Mouse (Mus musculus) layer of hippocampus, postnatal 14 days (tissue): ENCODE data around the gene Urm1. TPM values are rescaled to one million over a fixed set of nuclear protein-coding genes. Genes with fewer than 3 reads are reported as not detected.
"Not testable (repeated sequence)": the region's sequence is repeated elsewhere in the genome, so short reads cannot be mapped to it uniquely, and the experiment has no call there.

Experiments
- DNase-seq, 2 experiments: peaks; one replicate each; pipeline ENCODE4 v3.0.0; 2021 to 2022; ENCODE audit warnings: low spot score in 2 of 2, mixed read lengths in 1 of 2
- microRNA-seq, 2 experiments: library from miRNA; unstranded; fragments of <30 nt; microRNA quantifications; one replicate each; pipeline ENCODE4 v1.2.0; 2021
- total RNA-seq, 2 experiments: library from RNA; stranded (reverse); gene quantifications; 2 replicates each; pipeline ENCODE4 v1.2.3; 2021

The Urm1 gene
- total RNA-seq, 2 experiments from 2014 or later = 52.4 to 63.0 TPM

DNA sequence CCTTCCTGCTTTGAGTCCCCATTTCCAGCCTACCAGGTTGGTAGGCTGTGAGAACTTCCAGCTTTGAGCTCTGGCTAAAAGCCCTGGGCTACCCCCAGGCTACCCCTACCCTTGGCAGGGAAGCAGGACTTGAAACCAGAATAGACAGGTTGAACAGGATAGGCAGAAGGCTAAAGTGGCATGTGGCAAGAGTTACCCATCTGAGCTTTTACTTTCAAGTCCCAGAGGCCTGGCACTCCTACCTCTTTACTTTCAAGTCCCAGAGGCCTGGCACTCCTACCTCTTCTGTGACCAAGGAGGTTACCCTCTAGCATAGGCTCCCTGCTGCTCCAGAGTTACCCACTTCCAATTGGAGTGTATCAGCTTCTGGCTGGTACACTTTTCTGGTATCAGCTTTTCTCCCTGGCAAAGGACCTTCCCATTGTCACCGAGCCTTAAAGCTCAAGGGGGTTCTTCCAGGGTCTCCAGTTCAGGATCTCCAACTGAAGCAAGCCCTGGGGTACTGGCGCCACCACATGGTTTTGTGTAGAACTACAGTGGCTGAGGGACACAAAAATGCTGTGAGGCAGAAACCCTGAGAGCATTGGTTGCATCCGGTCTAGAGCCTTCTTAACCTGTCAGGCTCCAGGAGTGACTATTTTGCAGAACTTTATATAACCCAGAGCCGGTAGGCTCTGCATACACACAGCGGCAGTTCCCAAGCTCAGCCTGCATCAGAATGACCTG, 39.0 kb downstream of the Urm1 start:
- DNase-seq = peak; percentile 65 to 66

DNA sequence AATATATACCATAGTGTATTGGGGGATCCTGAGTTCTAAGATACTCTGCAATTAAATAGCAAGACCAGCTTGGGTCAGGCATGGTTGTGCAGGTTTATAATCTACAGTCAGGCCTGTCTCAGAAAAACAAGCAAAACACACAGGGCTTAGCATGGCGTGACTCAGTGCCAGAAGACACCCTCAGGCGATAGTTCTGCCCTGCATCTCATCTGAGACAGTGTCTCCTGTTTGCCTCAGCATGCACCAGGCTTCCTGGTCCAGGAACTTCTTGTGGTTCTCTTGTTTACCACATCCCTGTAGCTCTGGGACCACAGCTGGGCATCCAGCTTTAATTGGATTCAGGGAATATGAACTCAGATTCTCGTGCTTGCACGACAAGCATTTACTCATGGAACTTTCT, 45.2 kb downstream of the Urm1 start:
- no peak for DNase-seq

DNA sequence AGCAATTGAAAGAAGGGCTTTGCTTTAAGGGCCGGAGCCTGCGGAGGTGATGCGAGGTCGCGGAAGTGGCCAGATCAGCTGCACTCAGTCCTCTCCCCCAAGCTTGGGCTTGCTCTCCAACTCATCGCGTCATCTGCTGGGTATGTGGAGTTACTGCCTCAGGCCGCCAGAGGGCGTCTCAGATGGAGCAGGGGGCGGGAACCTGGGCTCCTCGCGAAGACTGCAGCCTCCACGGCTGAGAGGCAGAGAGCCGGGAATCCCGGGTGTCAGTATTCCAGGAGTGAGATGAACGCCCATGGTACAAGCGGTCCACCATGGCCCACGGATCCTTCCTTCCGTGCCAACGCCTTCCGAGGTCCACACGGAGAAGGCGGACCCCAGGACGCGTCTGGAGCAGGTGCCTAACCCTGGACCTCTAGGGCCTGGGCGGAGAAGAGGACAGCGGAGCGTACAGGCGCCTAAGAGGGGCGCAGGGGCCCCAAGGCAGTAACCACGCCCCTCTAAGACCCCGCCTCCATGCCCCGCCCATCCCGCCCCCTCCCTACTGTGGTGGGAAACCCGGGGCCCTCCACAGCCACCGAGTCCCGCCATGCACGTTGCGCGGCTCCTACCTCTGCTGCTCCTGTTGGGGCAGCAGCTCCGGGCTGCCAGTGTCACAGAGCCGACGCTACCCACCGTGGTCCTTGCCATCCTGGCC, 49.2 kb downstream of the Urm1 start, which contains the start of gene Cercam:
Cercam (plus strand) TSS at position 216 of the 697 bp plus-strand sequence.
- DNase-seq = peak; percentile 80 to 86

DNA sequence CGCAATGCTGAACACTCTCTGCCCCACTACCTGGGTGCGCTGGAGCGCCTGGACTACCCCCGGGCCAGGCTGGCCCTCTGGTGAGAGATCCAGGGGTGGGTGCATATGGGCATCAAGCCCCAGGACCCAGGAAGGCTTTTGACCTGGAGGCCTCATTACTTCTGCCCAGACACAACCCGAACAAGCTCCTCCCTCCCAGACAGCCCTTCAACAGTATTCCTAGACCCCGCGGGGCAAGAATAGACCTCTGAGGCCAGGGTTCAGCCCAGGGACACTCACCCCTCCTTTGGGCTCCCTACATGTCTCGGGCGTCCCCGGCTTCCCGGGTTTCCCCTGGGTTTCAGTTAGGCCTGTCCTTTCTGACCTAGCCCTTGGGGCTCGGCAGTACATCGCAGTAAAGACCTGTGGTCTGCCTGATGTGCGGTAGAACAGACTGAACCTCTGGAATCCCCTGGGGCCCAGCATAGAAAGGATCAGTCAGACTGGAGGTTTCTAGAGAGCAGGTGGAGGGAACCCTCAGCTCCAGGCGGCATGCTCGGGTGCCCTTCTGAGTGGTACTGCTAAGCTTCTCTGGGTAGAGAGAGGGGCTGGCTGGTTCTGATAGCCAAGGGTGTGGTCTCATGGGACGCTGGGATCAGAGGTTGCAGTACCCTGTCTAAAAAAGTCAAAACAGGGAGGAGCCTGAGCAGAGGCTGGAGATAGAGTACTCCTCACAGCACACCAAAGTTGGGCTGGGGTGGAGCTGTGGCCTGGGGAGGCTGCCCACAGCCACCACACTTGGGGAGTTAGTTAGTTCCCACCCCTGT, 50.0 kb downstream of the Urm1 start:
- no peak for DNase-seq

DNA sequence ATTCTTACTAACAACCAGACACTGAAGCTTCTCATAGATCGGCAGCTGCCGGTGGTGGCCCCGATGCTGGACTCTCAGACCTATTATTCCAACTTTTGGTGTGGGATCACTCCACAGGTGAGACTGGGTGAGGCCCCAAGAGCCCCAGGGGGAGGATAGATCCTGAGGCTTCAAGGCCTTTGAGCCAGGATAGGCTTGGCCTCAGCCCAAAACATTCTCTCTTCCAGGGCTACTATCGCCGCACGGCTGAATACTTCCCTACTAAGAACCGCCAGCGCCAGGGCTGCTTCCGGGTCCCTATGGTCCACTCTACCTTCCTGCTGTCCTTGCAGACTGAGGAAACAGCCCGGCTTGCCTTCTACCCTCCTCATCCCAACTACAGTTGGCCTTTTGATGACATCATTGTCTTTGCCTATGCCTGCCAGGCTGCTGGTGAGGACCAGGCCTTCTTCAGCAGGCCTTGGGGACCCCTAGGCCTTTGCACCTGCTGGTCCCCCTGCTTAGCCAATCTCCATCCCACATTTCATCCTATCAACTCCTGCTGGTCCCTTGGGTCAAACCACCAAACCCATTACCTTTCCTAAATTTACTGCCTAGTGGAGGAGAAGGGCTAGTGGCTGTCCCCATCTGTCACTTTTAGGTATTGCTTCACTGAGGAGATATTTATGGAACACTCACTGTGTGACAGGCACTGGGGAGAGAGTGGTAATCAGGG, 52.9 kb downstream of the Urm1 start:
- DNase-seq = no peak

DNA sequence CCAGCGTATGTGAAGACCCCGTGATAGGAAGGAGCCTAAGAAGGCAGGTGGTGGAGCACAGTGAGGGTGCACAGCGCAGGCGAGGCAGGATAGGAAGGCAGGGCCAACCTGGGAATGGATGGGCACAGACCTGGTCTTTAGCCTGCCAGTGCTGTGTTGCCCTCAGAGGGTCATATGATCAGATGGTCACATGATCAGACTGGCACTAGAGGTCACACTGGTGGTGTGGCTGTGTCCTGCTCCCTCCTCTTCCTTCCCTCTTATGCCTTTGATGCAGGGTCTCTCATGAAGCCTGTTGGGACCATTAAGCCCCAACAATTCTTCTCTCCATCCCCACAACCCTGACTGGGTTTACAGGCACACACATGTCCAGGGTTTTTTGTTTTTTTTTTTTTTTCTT, 53.9 kb downstream of the Urm1 start:
- no peak for DNase-seq

DNA sequence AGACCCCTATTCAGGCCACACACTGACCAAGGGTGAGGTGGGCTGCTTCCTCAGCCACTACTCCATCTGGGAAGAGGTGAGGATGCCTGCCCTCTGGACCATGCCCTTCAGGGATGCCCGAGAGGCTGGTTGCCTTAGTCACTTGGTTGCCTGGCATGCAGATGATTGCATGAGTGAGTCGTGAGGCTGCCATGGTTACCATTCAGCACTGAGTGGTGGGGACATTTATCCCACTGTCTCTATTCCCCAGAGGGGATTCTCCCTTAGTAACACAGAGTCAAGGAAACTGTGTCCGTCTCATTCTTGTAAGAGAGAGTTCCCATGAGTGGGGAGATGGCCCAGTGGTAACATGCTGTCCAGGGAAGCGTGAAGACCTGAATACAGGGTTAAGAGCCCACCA, 58.2 kb downstream of the Urm1 start:
- DNase-seq = no peak

DNA sequence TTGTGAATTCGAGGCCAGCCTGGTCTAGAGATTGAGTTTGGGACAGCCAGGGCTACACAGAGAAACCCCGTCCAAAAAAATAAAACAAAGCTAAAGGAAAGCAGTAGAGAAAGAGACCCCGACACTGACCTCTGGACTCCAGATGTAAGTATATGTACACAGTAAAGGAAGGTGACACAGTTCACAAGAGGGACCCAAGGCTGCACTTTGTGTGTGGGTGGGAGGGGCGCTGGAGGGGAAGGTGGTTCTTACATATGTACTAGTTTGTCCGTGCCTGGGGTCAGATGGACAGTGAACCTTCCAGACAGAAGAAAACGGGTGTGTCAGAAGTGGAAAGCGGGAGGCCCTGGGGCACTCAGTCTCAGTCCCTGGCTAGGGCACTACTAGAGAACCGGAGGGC, 59.3 kb downstream of the Urm1 start:
- DNase-seq = no peak

DNA sequence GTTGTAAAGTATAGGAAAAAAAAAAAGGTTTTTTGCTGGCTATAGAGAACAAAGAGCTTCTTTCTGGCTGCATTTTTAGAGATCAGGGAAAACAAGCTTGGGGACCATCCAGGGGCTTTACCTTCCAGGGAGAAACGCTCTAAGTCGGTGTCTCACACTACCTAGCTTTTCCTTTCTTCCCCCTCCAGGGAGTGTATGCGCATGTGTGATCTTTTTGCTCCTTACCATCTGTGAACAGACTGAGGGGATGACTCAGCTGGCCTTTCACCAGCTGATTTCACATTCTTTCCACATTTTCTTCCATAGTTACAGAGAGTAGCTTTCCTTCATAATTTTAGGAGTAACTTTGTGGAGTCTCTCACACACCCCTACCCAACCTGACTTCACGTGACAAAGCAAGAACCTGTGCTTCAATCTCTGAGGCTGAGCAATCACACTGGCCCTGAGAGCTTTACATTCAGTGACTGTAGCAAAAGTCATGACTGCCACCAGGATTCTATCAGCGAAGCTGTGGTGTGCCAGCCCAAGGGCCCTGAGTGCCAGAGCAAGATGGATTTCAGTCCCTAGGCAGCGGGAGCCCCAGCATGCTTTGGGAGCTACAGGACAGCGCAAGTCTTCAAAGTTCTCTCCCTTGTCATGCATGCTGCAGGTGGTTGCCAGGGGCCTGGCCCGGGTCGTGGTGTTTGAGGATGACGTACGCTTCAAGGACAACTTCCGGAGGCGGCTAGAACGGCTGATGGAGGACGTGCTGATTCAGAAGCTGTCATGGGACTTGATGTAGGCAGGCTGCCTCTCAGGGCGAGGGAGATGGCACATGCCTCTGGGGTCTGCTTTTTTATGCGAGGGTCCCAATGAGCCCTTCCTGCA, 60.3 kb downstream of the Urm1 start:
- no peak for DNase-seq

DNA sequence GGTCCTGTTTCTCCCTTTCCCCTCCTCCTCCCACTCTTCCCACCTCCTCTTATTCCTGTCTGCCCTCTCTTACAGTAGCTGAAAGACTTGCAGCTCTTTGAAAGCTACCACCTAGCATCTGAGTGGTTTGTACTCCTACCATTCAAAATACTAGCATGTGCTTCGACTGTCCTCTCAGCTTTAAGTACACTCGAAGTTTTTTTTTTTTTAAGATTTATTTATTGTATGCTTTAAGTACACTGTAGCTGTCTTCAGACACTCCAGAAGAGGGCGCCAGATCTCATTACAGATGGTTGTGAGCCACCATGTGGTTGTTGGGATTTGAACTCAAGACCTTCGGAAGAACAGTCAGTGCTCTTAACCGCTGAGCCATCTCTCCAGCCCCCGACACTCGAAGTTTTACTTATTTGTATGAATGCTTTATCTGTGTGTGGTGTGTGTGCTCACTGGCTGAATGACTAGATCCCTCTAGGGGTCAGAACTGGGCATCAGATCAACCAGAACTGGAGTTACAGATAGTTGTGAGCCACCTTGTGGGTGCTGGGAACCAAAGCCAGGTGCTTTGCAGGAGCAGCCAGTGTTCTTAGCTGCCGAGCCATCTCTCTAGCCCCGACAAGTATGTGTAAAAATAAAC, 66.9 kb downstream of the Urm1 start:
- DNase-seq = not testable (repeated sequence)

DNA sequence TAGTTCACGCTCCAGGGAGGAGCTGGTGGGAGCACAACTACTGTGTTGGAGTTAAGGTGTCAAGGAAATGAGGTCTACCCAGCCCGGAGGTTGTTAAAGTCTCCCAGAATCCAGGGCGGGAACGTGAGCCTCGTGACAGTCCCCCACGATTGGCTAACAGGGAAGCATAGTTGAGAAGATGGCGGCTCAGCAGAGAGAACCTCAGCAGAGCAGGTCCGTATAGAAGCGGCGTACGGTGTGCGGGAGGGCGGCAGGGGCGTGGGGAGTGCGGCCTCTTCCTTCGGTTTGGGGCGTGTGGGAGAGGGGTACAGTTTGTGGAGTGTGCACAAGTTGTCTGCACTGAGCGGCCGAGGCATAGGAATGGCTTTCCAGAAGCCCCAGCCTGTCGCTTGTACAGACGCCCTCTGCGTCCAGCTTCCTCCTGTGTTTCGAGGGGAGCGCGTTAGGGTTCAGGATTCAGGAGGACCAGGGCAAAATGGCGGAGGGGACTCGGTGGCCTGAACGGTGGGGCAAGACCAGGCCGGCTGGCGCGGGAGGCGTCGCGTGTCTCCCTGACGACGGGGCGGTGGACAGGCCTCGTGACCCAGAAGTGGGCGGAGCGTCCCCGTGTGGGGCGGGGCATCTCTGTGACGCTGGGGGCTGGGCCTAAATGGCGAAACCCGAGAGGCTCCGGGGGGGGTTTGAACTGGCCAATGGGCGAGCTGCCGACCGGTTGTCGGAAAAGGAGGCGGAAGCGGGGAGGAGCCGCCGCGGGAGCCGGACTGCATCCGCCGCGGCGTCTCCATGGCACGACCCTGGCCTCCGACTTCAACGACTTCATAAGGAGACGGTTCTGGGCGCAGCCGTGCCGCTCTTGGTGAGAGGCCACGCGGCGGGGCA, 69.4 kb downstream of the Urm1 start, which contains the start of gene Odf2:
Odf2 (plus strand) TSS at position 156 of the 879 bp plus-strand sequence.
- DNase-seq = peak; percentile 100

DNA sequence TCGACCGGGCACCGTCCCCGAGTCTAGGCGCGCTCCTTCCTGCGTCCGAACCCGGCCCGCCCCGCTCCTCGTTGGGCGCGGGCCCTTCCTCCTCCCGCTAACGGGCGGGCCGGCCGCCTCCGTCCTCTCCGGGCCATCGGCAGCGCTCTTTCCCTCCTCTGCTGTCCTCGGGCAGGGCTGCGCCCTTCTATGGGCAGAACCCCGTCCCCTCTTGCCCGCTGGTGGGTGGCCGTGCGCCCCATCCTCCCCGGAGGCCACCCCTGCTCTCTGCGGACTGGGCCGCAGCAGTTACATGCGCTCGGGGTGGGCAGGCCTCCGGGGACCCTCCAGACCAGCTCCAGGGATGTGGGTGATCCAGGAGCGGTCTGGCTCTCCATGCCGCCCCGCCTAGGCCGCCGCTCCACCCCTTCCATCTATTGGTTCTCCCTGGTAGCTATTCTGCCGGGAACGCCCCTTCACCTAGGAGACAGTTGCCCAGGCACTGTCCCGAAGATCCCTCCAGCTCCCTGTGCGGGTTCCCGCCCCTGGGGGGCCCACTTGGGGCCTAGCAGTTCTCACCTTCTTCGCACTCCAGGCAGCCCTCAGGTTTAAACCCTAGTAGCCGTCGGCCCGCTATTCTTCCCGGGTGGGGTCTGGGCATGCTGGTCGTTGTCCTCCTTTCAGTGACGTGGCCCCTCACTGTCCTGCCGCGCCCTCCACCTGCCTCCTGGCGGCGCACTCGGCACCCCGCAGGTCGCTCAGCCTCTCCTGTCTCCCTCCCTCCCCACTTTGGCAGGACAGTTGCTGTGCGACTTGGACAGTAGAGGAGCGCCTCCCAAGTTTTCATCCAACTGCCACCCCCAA, 70.3 kb downstream of the Urm1 start:
- peak; percentile 86 to 90 for DNase-seq

DNA sequence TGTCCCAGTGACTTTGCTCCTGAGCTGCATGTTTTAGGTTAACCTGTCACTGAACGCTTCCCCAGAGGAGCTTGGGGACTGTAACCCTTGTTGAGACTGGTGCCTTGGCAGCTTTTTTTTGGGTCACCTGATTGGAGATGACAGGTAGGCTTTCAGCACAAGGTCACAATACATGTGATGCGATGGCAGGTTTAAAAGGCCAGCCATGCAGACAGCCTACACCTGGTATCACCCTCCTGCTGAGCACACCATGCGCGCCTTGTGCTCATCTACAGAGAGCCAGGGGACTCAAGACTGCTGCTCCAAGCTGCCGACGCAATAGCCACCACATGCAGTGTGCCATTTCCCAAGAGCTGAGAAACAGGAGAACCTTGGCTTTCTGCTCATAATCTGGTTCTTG, 71.9 kb downstream of the Urm1 start:
- no peak for DNase-seq

Small RNA genes lying within 50 kb of the gene (microRNA-seq; reads per million reads assigned to microRNA genes)
- gene Mir219a-2 (0 reads per million in 2 experiments), gene Mir219b (0 reads per million in 2 experiments)

Other genes starting within 250 kb of the Urm1 start
- 100 to 1,000 TPM; 118 to 128 TPM for gene Rapgef1, start 200.4 kb upstream of the Urm1 start, total RNA-seq
- gene Gm13420, start 68.4 kb upstream of the Urm1 start, total RNA-seq = 1 to 10 TPM in 1 of 2 experiments, under 1 TPM in 1; 0.60 to 1.4 TPM
- not detected for gene Gm13547, start 60.8 kb upstream of the Urm1 start, total RNA-seq
- 10 to 100 TPM; 27.2 to 30.7 TPM for gene Coq4, start 32.6 kb upstream of the Urm1 start, total RNA-seq
- gene Trub2, start 31.6 kb upstream of the Urm1 start, total RNA-seq = 10 to 100 TPM; 49.0 to 56.9 TPM
- gene Slc27a4, start 17.4 kb upstream of the Urm1 start, total RNA-seq = 10 to 100 TPM; 88.9 to 89.8 TPM
- gene Cercam, start 49.1 kb downstream of the Urm1 start, total RNA-seq = 10 to 100 TPM in 1 of 2 experiments, 1 to 10 TPM in 1; 8.0 to 12.2 TPM
- 100 to 1,000 TPM in 1 of 2 experiments, 10 to 100 TPM in 1; 91.4 to 107 TPM for gene Odf2, start 69.1 kb downstream of the Urm1 start, total RNA-seq
- gene Gle1, start 115.4 kb downstream of the Urm1 start, total RNA-seq = 10 to 100 TPM; 44.8 to 47.3 TPM
- 1,000 to 10,000 TPM in 1 of 2 experiments, 100 to 1,000 TPM in 1; 959 to 1,004 TPM for gene Sptan1, start 145.5 kb downstream of the Urm1 start, total RNA-seq
- 10 to 100 TPM; 38.0 to 38.3 TPM for gene Wdr34, start 228.8 kb downstream of the Urm1 start, total RNA-seq
- 100 to 1,000 TPM; 185 to 190 TPM for gene Set, start 237.3 kb downstream of the Urm1 start, total RNA-seq